Mouse (Mus musculus) heart, adult 11 months (tissue): ENCODE measurements at regions not wholly inside any gene's neighbourhood (a gene's known extent, or its start where the extent isn't known, plus 50 kb on each side); places are given as distances from the start of the nearest gene placed in this dataset.

Source experiments
- DNase-seq: peaks from one replicate; pipeline ENCODE4 v3.0.0; 2022

DNA sequence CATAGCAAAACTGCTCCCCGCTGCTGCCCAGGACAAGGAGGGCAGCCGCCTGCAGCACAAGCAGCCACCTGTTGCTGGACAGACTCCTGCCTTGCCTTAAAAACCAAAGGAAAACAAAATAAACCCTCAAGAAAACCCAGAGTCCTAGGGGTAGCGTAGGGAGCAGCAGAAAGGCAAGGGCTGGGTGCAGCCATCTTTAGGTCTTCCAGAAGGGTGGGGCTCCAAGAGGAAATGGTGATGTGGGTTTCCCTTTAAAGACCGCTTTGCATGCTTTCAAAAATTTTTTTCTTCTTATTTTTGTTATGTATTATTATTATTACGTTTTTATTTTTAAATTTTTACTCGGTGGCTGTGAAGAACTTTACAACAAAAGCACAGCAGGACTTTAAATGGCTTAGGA, 300.1 kb downstream of the Vrk1 start:
- DNase-seq = no peak

DNA sequence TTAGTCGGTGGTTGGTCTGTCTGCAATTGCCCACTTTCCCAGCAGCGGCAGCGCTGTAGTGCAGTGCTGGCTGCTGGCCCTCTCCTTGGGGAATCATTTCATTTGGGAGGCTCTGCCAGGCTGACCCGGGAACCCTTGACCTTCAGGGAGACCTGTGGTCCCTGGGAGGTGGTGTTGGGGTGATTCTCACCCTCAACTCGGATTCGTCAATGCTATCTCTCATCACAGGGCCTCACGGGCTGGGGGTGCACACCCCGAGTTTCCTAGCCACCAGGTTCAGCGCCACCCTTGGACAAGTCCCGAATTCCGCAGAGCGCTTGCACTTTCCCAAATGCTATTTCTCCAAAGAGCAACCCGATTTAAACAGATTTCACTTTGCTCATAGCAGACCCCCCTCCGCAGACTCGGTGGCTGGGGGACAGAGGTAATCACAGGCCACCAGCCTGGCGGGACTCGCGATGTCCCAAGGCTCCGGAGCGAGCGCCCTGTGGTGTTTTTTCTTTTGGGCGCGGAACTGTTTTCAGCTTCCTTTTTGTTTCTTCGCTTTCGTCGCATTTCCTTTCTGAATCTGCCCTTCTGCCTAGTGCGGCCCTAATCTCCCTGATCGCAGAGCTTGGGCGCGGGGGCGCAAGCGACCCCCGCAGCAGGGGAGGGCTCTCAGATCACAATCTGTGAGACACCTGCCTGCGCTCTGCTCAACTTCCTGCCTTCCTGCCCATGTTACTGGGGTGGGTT, 300.7 kb downstream of the Vrk1 start:
- DNase-seq = no peak

DNA sequence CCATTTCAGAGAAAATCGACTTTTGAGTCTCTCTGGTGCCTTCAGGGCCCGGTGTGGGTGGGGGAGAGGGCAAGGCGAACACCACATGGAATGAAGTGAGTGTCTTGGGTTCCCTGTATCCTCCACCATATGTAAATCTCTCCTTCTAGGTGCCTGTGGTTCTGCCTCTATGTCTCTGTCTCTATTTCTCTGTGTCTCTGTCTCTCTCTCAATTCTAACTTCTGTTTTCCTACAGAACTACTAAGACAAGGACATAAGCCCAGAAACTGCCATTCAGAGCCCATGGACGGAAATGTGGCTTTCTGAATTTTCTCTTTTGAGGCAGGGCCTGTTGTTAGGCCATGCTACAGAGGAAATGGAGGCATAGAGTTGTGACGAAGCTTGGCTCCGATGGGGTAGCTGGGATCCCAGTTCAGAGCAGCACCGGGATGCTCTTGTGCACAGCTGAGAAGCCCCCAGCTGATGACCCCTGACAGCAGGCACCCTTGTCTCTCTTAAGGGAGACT, 301.3 kb downstream of the Vrk1 start:
- DNase-seq = no peak

DNA sequence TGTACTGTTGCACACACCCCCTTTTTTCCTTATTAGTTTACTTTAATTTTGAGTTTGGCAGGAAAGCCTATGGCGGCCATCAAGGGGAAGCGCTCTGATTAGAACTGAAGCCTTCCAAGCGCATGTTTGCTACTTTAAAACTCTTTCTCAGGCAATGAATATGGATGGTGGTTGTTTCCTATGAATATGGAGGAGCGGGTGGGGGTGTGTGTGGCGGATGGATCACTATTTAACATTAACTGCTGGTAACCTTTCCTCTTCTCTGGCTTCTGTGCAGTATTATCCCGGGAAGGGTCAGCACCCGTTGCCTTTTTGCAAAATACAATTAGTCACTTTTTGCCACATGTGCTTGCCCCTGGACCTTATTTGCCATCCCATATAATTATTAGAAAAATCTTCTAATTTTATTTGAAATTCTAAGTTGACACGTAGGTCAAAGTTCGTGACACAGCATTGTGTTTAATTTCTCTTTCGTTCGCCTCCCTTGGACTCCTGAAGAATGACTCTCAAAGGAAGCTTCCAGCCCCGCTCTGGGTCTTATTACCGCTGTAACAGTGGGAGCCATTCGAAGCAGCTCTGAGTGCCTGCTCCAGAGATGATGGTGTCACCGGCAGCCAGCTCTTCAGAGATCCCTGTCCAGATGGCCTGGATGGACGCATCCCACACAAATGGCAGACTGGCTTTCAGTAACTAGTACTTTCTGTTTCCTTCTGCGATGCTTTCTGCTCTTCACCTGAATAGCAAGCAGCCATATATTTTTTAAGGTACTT, 302.0 kb downstream of the Vrk1 start:
- DNase-seq = no peak

DNA sequence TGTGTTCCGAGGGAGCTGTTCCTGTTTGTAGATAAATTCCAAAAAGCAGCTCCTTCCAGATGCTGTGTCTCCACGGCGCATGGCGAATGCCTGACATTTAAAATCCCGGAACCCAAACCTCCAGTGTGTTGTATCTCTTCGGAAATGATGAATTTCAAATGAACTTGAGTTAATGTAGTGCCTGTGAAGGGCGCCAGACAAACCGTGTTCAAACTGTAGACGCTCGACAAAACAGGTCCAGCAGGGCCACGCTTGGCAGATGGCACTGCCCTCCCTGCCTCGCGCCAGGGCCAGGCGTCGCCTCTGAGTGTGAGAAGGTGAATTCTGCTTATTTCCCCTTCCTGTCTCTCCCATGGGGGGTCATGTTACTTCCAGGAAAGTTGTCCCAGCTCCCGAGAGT, 307.7 kb downstream of the Vrk1 start:
- DNase-seq = no peak

DNA sequence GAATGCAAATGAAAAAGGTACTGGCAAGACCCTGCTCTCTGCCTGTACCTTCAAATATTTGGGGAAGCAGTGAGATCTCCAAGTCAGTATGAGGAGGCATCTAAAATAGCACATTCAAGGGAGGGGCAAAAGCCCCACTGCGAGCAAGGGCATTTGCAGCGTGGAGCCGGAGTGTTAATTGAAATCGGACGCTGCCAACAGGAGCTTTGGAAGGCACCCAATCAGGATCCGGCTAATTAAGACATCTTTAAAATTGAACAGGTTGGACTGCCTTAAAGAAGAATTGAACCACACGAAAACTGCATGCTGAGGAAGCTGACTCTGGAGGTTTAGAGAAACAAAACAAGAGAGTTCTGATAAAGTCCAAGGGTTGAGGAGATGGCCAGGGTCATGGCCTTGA, 311.5 kb downstream of the Vrk1 start:
- no peak for DNase-seq

DNA sequence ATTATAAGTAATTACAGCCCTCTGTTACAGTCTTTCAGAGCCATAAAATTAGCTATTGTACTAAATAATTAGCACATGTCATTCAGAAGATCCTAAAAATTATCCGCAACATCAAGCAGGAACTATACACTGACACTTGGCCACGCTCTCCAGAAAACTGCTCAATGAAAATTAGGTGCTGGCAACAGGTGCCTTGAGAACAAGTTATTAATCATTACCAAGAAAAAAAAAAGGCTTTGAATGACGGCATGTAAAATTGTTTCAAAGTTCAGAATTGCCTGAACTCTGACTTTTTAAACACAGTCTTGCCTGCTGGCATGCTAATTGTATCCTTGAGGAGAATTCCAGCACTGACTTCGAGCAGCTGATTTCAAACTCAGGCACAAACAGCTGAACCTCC, 316.6 kb downstream of the Vrk1 start:
- no peak for DNase-seq

DNA sequence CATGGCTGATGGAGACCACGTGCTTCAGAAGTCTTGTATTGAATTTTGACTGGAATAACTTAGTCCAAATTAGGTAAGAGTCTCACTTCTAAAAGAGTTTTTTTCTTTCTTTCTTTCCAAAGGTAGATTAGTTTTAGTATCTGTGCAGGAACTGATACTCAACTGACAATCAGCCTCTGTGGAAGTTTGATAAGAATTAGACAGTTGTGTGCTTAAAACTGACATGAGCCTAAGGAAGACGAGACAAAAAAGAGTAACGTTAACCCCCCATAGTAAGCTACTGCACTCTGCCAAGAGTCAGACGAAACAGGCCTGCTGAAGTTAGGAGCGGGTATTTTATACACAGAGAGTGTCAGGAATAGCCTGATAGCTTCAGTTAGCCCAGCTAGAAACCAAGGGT, 317.3 kb downstream of the Vrk1 start:
- no peak for DNase-seq

DNA sequence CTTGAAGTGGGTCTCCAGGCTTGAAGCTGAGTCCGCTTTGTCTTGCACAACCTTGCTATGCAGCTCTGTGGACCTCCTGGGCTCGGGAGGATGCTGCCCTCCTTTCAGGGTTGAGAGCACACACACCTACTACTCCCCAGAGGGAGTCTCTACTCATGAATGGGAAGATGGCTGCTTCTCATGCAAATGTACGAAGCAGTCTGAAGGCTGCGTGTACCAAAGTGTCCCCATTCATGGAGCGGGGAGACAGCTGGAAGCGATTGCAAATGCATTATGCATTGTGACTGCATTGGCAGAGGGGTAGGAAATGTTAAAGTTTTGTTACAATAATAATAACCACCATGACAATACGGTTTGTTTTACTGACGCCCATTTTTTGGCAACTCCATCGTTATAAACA, 347.8 kb downstream of the Vrk1 start:
- DNase-seq = peak; percentile 75

DNA sequence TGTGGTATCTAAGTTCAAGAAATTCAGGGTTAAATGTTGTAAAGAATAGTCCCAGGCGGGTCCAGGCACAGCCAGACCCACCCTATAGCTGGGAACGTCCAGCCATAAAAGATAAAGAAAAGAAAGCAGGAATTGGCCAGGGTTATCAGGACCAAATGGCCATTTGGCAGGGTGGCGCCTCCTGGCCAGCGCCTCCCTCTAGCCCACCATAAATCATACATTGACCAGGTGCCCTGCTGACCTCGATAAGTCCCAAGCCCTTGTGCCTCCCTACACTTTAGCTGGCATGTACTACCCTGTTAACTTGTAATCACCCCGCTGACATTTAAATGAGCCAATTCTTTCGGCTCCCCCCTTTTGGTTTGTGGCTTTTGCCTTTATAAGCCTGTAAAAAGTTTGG, 351.6 kb downstream of the Vrk1 start:
- peak; percentile 70 for DNase-seq

DNA sequence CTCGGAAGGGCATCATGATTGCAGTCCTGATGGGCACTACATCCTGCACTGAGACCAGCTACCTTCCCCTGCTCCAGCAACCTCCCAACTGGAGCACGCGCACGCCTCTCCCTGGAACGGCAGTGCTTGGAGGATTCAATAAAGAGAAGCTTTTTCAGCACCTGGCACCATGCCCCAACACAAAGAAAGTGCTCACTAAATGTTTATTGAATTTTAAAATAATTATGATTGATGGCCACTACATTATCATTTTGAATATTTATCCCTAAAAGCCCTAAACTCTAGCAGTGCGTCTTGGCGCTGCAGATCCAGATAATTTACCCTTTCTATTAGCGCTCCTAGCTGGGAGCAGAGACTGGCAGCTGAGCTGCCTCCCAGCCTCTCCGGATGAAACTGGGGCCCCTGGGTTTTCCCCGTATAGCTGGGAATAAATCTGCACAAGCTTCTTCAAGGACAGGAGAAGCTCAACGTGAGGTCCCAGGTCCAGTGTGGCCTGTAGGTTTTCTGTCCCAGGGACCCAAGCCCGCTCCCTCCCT, 364.9 kb downstream of the Vrk1 start:
- DNase-seq = peak; percentile 76

DNA sequence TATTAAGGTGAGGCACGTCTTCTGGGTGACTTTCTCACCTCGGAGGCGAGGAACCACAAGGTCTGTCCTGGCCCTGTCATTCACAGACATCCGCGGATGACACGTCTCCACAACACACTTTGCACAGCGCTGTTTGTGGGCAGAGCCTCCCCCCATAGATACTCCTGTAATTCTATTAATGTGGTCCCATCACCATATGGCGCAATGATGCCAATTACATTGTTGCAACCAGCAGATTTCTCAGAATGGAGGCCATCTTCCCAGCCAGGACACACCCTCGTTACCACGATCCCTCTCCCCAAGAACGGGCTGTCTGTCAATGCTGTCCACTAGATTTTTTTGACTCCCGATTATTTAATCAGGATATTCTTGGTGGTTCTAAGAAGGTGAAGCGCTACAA, 365.9 kb downstream of the Vrk1 start:
- peak; percentile 76 for DNase-seq

DNA sequence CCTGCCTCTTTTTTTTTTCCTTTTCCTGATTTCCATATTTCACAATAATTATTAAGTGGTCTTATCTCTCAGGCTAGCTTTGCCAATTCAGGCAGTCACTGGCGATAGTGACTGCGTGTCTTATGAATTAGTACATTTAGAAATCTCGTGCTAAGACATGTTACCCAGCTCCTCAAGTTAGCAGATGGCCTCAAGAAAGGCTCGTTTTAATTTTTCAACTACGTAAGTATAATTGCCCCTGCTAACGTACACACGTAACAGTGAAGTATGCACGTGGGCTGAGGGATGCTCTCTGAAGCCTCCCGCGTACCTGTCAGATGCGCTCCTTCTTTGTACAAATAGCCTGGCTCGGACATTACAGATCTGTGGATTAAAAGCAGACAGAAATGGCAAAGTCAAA, 366.8 kb downstream of the Vrk1 start:
- DNase-seq = peak; percentile 66

DNA sequence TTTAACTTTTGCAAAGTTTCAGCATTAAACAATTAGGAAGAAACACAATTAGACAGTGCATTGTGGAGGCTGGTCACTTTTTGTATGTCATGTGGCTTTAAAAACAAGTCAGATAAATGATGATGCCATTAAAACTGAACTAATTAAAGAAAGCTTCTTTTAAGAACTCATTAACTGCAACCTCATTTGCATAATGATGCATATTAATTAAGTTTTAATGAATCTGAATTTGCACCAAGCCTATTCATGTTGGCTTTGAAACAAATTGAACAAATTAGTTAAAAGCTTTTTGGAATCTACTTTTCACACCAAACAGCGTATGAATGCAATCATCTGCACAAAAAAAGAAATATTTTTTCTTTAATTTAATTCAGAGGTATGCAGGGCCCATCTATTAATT, 367.3 kb downstream of the Vrk1 start:
- DNase-seq = no peak

DNA sequence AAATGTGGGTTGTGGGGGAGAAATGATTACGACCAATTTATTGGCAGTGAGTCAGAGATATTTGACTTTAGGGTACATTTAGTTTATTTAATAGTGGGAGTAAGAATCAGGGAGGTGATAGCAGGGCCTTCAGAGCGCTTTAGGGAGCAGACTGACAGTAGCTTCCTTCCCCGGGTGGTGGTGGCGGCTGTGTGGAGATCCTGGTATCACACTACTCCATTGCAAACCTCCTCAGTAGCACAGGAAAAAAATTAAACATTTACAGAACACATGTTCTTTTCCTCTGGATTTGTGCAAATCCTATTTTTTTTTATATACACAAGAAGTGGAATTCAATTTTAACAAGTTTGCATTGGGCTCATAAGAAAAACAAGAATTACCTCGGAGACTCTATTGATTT, 367.7 kb downstream of the Vrk1 start:
- DNase-seq = peak; percentile 21

DNA sequence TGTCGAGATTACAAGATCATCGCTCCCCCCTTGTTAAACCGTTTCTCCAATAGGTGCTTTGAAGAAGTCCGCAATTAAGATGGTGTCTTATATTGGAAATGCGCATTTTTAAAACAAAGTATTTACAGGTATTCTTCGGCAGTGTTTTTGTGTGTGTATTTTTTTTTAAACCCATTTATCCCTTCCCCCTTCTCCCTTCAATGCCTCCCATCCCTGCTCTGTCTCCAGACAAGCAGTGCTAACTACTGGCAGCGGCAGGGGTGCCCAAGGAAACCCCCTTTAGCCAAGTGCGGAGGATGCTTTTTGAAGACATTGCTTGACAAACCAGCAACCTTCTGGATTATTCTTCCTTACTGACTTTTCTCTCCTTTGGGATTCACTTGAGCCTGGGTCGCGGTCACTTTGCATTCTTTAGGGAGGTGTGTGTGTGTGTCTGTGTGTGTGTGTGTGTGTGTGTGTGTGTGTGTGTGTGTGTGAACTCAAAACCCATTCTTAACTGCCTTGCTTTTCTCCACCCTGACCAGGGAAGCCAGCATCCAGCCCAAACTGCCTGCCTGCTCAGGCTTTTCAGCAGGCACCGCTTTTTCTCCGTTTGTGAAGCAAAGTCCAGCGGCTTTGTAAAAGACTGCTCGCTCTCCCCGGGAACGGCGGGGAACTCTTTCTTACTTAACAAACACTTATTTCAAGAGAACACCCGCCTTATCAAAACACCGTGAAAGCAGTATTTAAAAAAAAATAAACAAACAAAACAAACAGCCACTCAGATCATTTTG, 368.5 kb downstream of the Vrk1 start:
- DNase-seq = peak; percentile 55

DNA sequence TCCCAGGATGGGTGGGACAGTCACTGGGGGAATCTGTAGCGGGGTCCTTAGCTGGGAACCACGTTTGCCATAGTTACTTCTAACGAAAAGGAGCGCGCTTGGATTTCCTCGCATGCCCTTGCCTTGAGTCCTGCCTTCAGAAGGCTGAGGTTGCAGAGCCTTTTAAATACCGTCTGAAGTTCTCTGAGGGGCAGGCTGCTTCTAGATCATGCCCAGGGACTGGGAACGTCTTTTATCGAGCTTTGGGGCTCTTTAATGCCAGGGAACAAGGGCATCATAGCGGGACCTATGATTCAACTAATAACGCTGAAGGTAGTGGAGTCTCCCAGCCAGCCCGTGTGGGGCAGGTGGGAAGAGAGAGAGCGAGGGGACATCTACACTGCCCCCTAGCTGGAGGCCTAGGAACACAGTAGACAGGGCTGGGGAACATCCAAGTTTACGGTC, 369.1 kb downstream of the Vrk1 start:
- DNase-seq = peak; percentile 71

DNA sequence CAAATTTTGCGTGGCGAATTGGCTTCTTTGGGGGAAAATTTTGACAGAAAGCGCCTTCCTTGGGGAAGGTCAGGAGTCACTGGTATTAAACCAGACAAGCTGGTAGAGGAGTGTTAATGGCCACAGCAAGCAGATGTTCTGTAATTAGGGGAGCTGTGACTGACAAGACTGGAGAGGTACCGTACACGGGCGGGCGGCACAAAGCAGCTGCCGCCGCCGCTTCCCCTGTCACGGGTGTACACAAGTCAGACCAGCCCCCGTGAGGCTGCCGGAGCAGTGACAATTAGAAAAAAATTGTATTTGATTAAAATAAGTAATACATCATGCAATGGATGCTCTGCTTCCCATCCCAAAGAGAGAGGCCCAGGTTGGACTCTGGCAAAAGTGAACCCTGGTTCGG, 369.8 kb downstream of the Vrk1 start:
- peak; percentile 64 for DNase-seq

DNA sequence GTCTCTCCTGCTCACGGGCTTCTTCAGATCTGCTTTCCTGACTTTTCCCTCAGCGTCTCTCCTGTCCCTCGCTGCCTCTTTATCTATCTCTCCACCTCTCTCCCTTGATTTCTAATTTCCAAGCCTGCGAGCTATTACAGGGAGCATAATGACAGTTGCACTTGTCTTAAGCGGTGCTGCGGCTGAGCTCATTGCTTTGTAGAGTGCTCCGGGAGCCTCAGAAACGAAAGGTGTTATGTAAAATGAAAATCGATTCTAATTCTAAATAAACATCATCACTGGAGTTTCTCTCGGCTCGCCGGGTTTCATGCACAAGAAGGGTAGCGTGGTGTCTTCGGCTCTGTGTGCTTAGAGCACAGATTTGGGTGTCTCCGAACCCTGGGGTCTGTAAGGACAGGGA, 371.8 kb downstream of the Vrk1 start:
- peak; percentile 50 for DNase-seq

DNA sequence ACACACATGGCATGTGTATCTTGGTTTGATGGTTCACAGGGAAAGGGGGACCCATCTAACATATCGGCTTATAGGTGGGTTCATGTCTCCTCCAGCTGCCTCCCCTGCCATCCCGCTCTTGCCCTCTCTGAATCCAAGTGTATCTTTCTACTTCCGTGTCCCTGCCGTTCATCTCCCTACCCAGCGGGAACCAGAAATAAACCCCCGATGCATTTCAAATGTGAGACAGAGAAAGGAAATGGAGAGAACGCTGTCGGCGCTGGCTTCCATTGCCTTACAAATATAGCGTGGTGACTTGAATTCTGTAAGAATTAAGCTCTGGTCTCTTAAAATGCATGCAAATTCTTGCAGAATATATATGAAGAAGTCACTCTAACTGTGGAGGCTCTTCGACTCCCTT, 379.2 kb downstream of the Vrk1 start:
- peak; percentile 79 for DNase-seq

DNA sequence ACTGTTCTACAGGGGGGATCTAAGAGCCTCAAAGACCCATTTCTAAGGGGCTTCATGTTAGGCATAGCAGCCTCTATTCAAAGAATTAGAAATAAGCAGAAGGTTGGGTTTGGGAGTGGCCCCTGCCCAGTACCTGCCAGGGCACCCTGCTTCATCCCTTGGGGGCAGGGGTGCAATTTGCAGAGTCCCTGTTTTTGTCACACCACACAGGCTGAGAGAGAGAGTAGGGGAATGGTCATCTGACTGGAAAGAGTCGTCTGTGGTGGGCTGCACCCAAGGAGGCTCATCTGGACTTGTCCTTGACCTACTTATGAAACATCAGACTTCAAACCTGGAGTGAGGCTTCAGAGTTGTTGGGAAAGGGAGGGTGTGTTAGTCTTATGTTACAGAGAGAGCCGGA, 382.3 kb downstream of the Vrk1 start:
- DNase-seq = peak; percentile 75

DNA sequence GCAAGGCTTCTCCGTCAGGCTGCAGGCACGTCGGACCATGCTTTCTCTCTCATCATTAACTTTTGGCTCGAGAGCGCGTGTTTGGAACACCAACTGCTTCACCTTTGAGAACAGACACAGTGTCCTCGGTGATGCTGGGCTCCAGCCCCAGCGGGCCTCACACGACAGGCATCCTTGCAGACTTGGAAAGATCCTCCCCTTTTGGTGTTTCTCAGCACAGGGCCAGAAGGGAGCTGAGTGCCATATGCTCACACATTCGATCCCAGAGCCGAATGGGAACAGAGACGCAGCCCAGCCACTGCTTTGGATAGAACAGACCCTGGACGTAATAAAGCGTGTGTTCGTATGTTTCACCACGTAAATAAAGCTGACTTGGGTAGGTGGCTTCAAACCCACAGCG, 389.1 kb downstream of the Vrk1 start:
- peak; percentile 46 for DNase-seq

DNA sequence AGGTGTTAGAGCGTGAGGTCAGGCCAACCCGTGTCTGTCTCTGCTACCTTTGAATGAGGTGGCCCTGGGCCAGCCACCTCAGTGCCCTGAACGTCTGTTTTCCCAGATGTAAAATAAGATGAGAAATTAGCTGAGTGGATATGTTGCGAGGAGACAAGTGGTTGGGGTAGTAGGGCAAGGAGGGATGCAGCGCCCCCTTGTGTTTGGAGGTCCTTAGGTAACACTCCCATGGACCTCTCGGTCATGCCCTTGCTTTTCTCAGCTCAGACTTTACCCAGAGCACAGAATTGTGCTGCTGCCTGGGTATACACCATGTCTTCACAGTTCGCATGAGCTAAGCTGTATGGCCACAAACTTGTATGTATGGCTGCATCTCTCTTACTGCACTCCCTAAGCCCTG, 401.0 kb downstream of the Vrk1 start:
- DNase-seq = no peak
